Mouse (Mus musculus) olfactory bulb, adult 2 months (tissue): ENCODE data around the gene Cep135. TPM values are rescaled to one million over a fixed set of nuclear protein-coding genes. Genes with fewer than 3 reads are reported as not detected.

Source experiments
- H3K27ac ChIP-seq: fragments of 200-500 bp; 2 replicates; pipeline ENCODE4 v1.5.1; 2012; ENCODE audit warnings: low read depth, low read length; ENCODE audit not compliant: insufficient read depth
- H3K4me1 ChIP-seq: fragments of 200-500 bp; 2 replicates; pipeline ENCODE4 v1.6.1; 2012; ENCODE audit warnings: low read length; ENCODE audit not compliant: control insufficient read depth, insufficient read depth
- H3K4me3 ChIP-seq: fragments of 200-500 bp; 2 replicates; pipeline ENCODE4 v1.5.1; 2012; ENCODE audit warnings: mild to moderate bottlenecking, low read depth, low read length, moderate library complexity; ENCODE audit not compliant: insufficient read depth
- CTCF ChIP-seq: fragments of 200-500 bp; IDR thresholded peaks from 2 replicates; pipeline ENCODE4 v1.5.1; 2012; ENCODE audit warnings: low read depth, mild to moderate bottlenecking, low read length, moderate library complexity; ENCODE audit not compliant: insufficient read depth
- POLR2A ChIP-seq: fragments of 200-500 bp; IDR thresholded peaks from 2 replicates; pipeline ENCODE4 v1.6.1; 2012; ENCODE audit warnings: mild to moderate bottlenecking, low read depth, low read length, moderate library complexity; ENCODE audit not compliant: insufficient read depth
- WGBS: fragments of 180-500 bp; shearing (Covaris S2); methylation state at CpG from one replicate; pipeline ENCODE4 v1.1.7; 2018; 5-methylcytosine and 5-hydroxymethylcytosine counted together
- polyA plus RNA-seq: library from polyadenylated mRNA; stranded (reverse); fragments of >200 nt; gene quantifications from 2 replicates; pipeline ENCODE4 v1.2.4, GENCODE M21; 2012; ENCODE audit warnings: low replicate concordance; ENCODE audit not compliant: missing spikeins, insufficient read depth, insufficient read length

The Cep135 gene
- not detected in 2 replicates for polyA plus RNA-seq

DNA sequence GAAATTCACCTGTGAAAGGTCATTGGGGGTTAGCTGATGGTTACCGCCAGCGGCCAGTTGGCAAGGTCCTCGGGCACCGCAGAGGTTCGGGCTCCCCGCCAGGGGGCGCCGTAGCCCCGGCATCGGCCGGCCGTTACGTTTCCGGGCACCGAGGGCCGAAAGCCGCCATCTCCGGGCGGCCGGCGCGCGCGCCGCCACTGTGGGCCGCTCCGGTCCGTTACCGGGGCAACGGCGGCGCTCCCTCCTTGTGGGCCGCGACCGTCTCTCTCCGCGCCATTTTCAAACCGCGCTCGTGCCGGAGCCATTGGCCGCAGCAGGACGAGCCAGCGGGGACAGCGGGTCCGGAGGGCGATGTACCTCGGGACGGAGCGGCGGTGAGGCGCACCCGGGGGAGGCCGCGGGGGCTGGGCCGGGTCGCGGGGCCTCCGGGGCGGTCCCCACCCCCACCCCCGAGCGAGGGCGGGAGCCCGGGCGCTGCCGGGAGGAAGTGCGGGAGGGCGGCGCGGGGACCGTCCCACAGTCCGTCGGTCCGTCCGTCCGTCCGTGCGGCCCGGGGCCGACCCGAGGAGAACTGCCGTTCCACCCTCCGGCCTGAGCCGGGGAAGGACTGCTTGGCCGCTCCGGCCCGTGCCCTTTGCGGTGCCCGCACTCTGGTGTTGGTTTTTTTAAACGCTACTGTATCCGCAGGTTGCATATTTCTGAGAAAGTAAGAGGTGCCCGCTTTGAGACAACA lies at the start of gene Cep135:
Gene Cep135, plus strand, starts transcription at position 148 of the 733 bp plus-strand sequence.
- H3K27ac ChIP-seq, result peak within 1 kb of the TSS; percentile 59; the same call in 1 of the 2 replicates
- H3K4me3 ChIP-seq, result peak within 1 kb of the TSS; percentile 87
- H3K4me1 ChIP-seq, result peaks cover 3% of the 10 kb centered on the region
- TF ChIP-seq CTCF, result peak; percentile 92
- no peak; the same call in 1 of the 2 replicates for TF ChIP-seq POLR2A
- under 1% methylated on average over 92 of the region's 92 CpGs for WGBS

DNA sequence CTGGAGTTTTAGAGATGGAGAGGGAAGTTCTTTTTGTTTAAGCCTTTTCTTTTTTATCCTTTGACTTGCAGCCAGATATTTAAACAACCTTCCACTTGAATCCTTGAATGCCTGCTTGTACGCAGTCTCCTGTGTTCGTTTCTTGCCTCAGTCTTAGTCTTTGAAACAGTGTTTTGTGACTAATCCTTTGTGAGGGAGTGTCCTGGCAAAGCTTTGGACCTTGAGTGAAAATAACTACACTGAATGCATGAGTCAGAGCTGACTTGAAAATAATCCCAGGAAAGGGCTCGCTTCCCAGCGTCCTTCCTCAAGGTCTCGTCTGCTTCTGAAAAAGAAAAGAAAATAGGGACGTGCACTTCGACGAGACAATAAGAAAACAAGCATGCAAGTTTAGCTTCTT lies 48.3 kb upstream of the Cep135 start:
- H3K4me3 ChIP-seq, result no peak overlapping the region
- H3K27ac ChIP-seq, result peak overlapping the region; percentile 61
- H3K4me1 ChIP-seq, result peaks cover 2% of the 10 kb centered on the region; the same call in 1 of the 2 replicates
- WGBS, result 11% methylated on average over 8 of the region's 8 CpGs
- no peak for TF ChIP-seq CTCF
- no peak for TF ChIP-seq POLR2A

DNA sequence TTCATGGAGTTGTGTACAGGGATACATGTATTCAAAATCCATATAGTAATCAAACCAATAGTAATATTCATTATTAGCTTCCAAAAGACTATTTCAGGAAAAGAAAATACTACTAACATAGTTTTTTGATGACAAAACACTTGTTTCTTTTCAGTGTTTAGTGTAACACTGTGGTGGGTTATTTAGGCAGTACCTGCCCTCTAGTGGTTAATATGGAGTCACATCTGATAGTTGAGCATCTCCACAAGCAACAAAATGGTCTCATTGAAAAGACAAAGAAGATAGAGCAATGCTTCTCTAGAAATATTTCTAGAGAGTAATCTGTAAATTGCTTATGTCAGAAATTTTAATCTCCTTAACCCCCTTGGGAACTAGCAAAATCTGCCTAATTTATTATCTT lies 47.7 kb upstream of the Cep135 start:
- Histone ChIP-seq H3K4me1 (peaks cover 2% of the 10 kb centered on the region; the same call in 1 of the 2 replicates), H3K4me3 (no peak overlapping the region), H3K27ac (no peak overlapping the region)
- TF ChIP-seq CTCF (no peak), POLR2A (no peak)

DNA sequence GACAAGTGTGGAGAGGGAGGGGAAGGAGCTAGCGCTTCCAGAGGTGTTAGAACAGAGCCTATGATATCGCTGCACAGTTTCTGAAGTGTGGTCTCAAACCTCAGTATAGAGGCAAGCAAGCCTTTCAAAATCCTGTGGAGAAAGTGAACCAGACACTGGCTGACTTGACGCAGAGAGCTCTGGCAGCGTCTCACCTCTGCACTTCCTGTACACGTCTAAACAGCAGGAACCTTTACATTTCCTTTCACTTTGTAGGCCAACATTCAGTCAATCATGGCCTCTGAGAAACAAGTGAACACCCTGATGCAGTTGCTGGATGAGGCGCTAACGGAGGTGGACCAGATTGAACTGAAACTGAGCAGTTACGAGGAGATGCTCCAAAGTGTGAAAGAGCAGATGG lies 45.3 kb upstream of the Cep135 start:
- TF ChIP-seq CTCF (no peak), POLR2A (no peak)
- peaks cover 2% of the 10 kb centered on the region; the same call in 1 of the 2 replicates for H3K4me1 ChIP-seq
- WGBS, result 89% methylated on average over 8 of the region's 8 CpGs
- no peak overlapping the region for H3K27ac ChIP-seq
- no peak overlapping the region for H3K4me3 ChIP-seq

DNA sequence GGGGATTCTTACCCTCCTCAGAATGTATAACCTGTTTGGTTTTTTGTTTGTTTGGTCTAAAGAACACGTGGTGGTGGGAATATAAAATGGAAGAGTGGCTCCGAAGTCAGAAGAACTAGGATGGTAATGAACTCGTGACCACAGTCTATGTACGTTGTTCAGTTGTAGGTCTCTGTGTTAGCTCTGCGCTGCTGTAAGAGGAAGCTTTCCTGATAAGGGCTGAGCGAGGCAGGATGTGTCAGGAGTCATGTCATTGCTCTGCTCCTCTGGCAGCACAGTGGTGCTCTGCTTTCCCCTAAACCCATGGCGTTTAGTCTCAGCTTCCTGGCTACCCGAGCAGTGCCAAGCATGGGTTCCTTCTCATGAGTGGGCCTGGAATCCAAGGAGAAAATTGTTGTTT lies 38.1 kb upstream of the Cep135 start:
- TF ChIP-seq CTCF, result no peak
- no peak for TF ChIP-seq POLR2A
- Histone ChIP-seq H3K4me1 (no peaks in the 10 kb centered on the region), H3K27ac (no peak overlapping the region), H3K4me3 (no peak overlapping the region)
- WGBS, result 96% methylated on average over 8 of the region's 8 CpGs

DNA sequence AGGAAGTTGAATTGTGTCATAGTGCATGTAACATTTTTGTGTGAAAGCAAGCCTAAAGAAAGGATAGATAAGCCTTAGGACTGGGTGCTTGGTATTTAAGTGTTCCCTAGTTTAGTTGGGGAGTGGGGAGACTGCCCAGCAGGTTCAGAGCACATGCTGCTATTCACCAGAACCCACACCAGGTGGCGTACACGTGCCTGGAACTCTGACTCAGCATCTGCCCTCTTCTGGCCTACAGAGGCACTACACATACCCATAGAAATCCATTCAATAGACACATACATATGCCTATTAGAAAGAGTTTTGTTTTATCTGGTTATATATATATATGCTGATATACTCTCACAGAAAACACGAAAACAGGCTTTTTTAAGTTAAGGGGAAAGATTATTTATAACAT lies 23.2 kb upstream of the Cep135 start:
- Histone ChIP-seq H3K4me3 (no peak overlapping the region), H3K27ac (no peak overlapping the region), H3K4me1 (peaks cover 3% of the 10 kb centered on the region; the same call in 1 of the 2 replicates)
- WGBS, result 30% methylated on average over 3 of the region's 3 CpGs
- TF ChIP-seq POLR2A (no peak), CTCF (peak; percentile 71)

DNA sequence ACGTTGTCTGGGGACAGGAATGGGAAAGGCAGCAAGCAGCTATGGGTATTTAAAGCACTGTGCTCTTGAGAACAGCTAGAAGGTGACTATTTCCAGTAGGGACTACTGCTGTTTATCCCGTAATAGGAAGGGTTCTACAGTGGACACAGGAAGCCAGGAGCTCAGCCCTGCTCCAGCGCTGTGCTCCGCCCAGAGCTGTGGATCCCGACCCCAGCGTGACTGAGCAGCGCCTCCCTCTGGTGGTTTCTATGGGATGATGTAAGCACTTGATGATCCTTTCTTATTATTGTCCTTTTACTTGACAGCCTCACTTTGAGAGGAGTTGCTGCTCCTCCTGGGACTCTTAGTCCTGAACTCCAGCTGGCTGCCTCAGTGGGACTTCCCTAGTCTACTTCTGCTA lies 14.2 kb upstream of the Cep135 start:
- no peak overlapping the region for H3K27ac ChIP-seq
- 72% methylated on average over 7 of the region's 7 CpGs for WGBS
- no peaks in the 10 kb centered on the region for H3K4me1 ChIP-seq
- no peak for TF ChIP-seq CTCF
- TF ChIP-seq POLR2A, result no peak
- H3K4me3 ChIP-seq, result no peak overlapping the region

DNA sequence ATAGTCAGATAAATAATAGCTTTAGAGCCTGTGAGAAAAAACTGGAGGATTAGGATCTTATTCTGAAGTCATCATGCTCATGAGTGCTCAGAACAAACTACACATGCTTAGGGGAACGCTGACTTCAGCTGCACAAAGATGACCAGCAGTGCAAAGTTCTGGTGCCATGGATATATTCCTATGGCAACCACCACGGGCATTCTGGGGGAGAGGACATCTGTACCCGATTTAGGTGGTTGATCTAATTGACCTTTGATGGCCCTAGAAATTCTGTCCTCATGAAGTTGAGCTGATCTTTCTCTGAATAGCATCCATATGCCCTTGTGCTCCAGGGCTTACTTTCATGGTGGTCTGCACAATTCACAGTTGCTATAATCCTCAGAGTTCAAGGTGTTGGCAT lies 11.5 kb upstream of the Cep135 start:
- 72% methylated on average over 3 of the region's 3 CpGs for WGBS
- no peak for TF ChIP-seq CTCF
- TF ChIP-seq POLR2A, result no peak
- no peaks in the 10 kb centered on the region for H3K4me1 ChIP-seq
- no peak overlapping the region for H3K27ac ChIP-seq
- H3K4me3 ChIP-seq, result no peak overlapping the region

DNA sequence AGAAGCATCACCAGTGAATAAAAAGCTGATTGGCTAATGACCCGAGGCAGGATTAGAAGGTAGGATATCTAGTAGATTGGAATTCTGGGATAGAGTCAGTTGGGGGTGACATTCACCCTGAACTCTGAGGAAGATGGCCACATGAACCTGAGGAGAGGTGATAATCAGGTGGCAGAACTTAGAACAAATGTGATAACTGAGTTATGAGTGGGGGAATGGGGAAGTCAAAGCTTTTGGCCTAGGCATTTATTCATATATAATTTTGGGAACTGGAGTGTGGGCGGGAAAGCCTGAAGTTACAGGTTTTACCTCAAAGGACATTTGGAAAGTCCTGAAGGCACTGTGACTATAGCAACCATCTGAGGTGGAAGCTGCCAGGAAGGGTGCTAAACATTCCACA lies 3.1 kb upstream of the Cep135 start:
- no peak overlapping the region for H3K27ac ChIP-seq
- no peaks in the 10 kb centered on the region for H3K4me1 ChIP-seq
- TF ChIP-seq POLR2A, result no peak
- no peak for TF ChIP-seq CTCF
- H3K4me3 ChIP-seq, result no peak overlapping the region
- WGBS, result 88% methylated on average over 2 of the region's 2 CpGs

DNA sequence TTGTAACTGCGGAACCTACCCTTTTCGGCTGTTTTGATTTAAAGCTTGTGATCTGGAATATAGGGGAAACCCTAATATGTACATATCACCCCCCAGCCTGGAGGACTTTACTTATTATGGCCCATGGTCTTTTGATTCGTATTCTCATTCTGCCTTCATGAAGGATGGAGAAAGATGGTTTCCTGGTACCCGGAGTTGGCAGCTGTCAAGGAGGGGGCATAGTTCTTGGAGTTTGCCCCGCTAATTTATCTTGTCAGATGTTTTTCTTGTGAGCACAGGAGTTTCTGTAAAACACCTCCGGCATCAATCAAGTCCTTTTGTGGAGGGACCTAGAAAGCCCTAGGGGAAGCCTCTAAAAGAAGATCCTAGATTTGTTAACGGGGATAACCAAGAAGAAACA lies 813 bp downstream of the Cep135 start:
- WGBS, result 3% methylated on average over 7 of the region's 7 CpGs

More for the DNA sequence above, 813 bp downstream of the Cep135 start:
- H3K27ac ChIP-seq, result 0 out of 2 replicates have a peak overlapping the region, but pooled peaks have one; percentile 26
- TF ChIP-seq POLR2A (no peak), CTCF (no peak)
- peak overlapping the region; percentile 87 for H3K4me3 ChIP-seq
- peaks cover 3% of the 10 kb centered on the region for H3K4me1 ChIP-seq
